Mouse (Mus musculus): ENCODE measurements around the gene Cldn16. TPM values are rescaled to one million over a fixed set of nuclear protein-coding genes. Genes with fewer than 3 reads are reported as not detected.
A peak's percentile ranks its signal among the peaks of the same experiment; 100 is the strongest.
"Not testable (repeated sequence)": the region's sequence is repeated elsewhere in the genome, so short reads cannot be mapped to it uniquely, and the experiment has no call there.

Gene Cldn16
- not detected for total RNA-seq (2021)
- long read RNA-seq, experiment 1 = 0 reads
- long read RNA-seq, experiment 2 = 0 reads

GRCm38 (mm10) chr16:26462835-26463234, at the start of gene Cldn16:
Gene Cldn16, plus strand, starts transcription at chr16:26463135.
- no peak for DNase-seq (ENCODE audit: low spot score in 2 of 2)

- no peak for DNase-seq (ENCODE audit: low spot score in 2 of 2)
Measured at GRCm38 (mm10) chr16:26418616-26419015, 44.3 kb upstream of the Cldn16 start.

DNA sequence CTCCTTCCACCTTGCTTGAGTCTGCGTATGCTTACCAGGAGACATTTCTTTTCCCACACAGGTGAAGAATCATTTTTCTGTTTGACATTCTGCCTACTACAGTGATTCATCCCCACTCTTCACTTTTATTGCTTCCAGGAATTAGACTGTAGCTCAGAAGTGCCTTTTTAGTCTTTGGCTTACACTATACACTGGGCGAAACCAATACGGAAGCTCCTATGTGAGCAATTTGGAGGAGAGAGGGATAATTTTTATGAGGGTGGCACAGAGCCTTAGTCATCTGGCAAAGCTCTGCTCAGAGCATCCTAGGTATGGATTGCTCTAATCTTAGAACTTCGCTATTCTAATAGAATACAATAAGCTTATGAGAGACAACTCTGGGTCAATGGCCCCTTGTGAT, 40.9 kb upstream of the Cldn16 start:
- no peak for DNase-seq (ENCODE audit: low spot score in 2 of 2)

GRCm38 (mm10) chr16:26430246-26430645, 32.7 kb upstream of the Cldn16 start:
- no peak for DNase-seq (ENCODE audit: low spot score in 2 of 2)

DNA sequence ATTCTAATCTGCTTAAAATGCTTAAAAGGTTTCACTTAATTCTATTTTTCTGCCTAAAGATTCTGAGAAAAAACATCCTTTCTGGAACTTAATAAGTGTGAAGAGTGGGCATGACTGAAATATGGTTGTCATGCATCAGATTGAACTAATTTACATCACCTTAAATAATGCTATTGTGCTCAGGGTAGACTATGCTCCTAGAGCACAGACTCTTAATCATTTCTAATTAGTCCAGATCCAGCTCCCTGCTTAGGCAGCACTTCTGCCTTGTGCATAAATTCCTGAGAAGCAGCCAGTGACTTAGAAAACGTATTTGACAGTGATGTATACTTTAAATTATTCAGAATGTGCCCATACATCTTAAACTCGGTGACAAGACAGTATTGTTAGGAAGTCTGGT, 29.4 kb upstream of the Cldn16 start:
- no peak for DNase-seq (ENCODE audit: low spot score in 2 of 2)

DNA sequence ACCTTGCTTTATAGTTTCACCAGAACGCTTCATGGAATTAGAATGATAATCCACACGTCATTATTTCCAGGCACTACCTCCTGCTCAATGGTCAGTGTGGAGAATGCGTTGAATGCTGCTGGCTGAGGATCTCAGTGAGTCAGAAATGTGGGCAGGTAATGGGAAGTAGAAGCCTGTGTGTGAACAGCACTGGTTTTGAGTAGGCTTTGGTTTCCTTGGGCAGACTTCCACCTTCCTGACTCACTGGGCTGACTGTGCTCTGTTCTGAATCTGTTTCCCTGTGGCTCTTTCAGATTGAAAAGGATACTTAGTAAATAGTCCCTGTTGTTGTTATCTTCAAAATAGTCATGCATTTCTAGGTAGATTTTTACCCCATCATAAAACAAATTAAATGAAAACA, 22.9 kb upstream of the Cldn16 start:
- DNase-seq (ENCODE audit: low spot score in 2 of 2) = no peak

- DNase-seq (ENCODE audit: low spot score in 2 of 2) = no peak
Measured at GRCm38 (mm10) chr16:26441156-26441555, 21.8 kb upstream of the Cldn16 start.

- no peak for DNase-seq (ENCODE audit: low spot score in 2 of 2)
Measured at GRCm38 (mm10) chr16:26444843-26445242, 18.1 kb upstream of the Cldn16 start.

GRCm38 (mm10) chr16:26447594-26447993, 15.3 kb upstream of the Cldn16 start:
- no peak for DNase-seq (ENCODE audit: low spot score in 2 of 2)

- no peak for DNase-seq (ENCODE audit: low spot score in 2 of 2)
Measured at GRCm38 (mm10) chr16:26454163-26454562, 8.8 kb upstream of the Cldn16 start.

- DNase-seq (ENCODE audit: low spot score in 2 of 2) = no peak
Measured at GRCm38 (mm10) chr16:26456182-26456581, 6.8 kb upstream of the Cldn16 start.

GRCm38 (mm10) chr16:26466535-26466934, 3.6 kb downstream of the Cldn16 start:
- DNase-seq (ENCODE audit: low spot score in 2 of 2) = no peak

DNA sequence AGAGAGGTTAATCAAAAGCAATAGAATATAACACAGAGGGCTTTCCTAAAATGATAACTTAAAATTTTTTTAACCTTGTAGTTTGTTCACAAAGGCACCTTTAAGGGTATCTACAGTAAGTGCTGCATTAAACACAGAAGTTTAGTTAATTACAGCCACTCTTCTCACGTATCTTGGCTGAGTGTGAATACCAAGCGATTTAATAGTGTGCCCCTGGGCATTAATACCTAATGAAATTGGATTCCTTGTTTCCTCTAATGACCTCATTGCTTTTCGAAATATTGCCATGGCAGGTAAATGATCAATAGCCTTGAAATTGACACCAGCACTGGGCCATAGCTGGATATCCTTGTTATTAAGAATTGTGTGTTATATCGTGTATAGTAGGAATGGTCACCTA, 8.3 kb downstream of the Cldn16 start:
- DNase-seq (ENCODE audit: low spot score in 2 of 2) = no peak

GRCm38 (mm10) chr16:26495721-26496120, 32.8 kb downstream of the Cldn16 start:
- DNase-seq (ENCODE audit: low spot score in 2 of 2) = peak in 1 of 2 experiments; percentile 10

GRCm38 (mm10) chr16:26499705-26500104, 36.8 kb downstream of the Cldn16 start:
- DNase-seq (ENCODE audit: low spot score in 2 of 2) = not testable (repeated sequence)

DNA sequence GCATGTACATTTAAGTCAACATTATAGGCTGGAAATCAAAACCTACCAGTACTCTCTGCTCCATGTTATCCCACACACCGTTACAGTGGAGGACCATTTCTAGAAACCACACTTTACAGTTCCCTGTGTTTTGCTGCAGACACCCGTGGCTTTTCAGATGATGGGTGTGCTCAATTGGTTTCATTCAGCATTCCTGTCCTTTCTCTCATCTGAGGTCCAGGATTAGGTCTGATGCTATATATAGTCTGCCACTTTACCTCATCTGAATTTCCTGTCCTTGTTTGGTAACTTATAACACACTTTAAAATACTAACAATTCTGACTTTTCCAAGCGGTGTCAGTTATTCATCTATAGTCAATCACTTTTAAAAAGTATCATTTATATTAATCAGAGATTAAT, 37.8 kb downstream of the Cldn16 start:
- DNase-seq (ENCODE audit: low spot score in 2 of 2) = no peak

- DNase-seq (ENCODE audit: low spot score in 2 of 2) = no peak
Measured at GRCm38 (mm10) chr16:26504961-26505360, 42.0 kb downstream of the Cldn16 start.

DNA sequence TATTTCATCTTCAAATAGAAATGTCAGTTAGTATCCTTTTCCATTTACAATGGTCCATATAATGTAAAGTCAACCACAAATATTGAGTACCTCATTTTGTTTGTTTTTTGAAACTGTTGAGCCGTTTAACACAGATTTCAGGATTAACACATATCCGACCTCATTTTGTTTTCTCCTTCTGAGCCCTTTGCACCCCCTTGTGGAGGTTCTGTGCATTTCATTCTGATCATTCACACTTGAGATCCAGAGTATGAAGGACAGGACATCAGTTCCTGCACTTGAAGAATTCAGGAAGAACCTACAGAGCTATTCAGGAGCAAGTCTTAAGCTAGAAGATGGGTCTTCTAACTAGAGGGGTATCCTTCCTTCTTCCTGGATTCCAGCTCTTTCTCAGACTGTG, 56.7 kb downstream of the Cldn16 start:
- no peak for DNase-seq (ENCODE audit: low spot score in 2 of 2)

GRCm38 (mm10) chr16:26525832-26526231, 62.9 kb downstream of the Cldn16 start:
- no peak for DNase-seq (ENCODE audit: low spot score in 2 of 2)

- DNase-seq (ENCODE audit: low spot score in 2 of 2) = no peak
Measured at GRCm38 (mm10) chr16:26526669-26527068, 63.7 kb downstream of the Cldn16 start, which contains the start of gene Tmem207. Gene Tmem207, minus strand, starts transcription at chr16:26526769.

- no peak for DNase-seq (ENCODE audit: low spot score in 2 of 2)
Measured at GRCm38 (mm10) chr16:26527931-26528666, 65.2 kb downstream of the Cldn16 start.

DNA sequence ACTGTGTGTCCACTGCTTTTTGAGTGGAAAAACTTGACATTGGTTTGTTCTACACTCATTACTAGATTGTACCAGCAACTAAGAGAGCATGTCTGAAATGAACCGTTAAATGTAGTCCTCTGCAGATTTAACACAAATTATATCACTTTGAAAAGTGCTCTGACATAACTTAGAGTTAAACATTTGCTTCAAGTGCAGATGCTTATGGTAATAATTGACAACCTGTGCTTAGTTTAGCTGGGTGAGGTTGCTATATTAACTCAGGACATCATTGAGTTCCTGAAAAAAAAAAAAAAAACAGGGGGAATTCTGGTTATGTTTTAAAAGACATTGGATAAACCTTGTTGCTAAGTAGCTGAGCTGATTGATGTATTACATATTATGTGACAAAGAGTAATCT, 67.5 kb downstream of the Cldn16 start:
- DNase-seq (ENCODE audit: low spot score in 2 of 2) = no peak

GRCm38 (mm10) chr16:26532287-26532686, 69.4 kb downstream of the Cldn16 start:
- no peak for DNase-seq (ENCODE audit: low spot score in 2 of 2)

All from gastrocnemius, postnatal 4 days (tissue).